Mouse (Mus musculus): ENCODE data around the gene Gpn1. TPM values are rescaled to one million over a fixed set of nuclear protein-coding genes. Genes with fewer than 3 reads are reported as not detected.

Gene Gpn1
- polyA plus RNA-seq (2015; fragmentation: Nextera tagmentation; extraction: Ambion mirVana) = 21.0 and 32.6 TPM in 2 replicates

GRCm38 (mm10) chr5:31494513-31495297, at the start of gene Gpn1:
TSS of gene Gpn1 (plus strand) at chr5:31494741.

GRCm38 (mm10) chr5:31451878-31452561, 42.5 kb upstream of the Gpn1 start, which contains the start of gene Zfp512:
TSS of gene Zfp512 (plus strand) at chr5:31452431.

GRCm38 (mm10) chr5:31485440-31485839, 9.1 kb upstream of the Gpn1 start, which contains the start of gene 4930548H24Rik:
TSS of gene 4930548H24Rik (plus strand) at chr5:31485740.

GRCm38 (mm10) chr5:31526354-31527116, 32.0 kb downstream of the Gpn1 start, which contains the start of gene Slc4a1ap:
TSS of gene Slc4a1ap (plus strand) at chr5:31526995.

GRCm38 (mm10) chr5:31527707-31528106, 33.2 kb downstream of the Gpn1 start, which contains the start of gene Supt7l:
TSS of gene Supt7l (minus strand) at chr5:31527807.

Other genes with a start within 250 kb of the Gpn1 start
- gene Krtcap3, start 243.1 kb upstream of the Gpn1 start, polyA plus RNA-seq (2015; fragmentation: Nextera tagmentation; extraction: Ambion mirVana) = 3.6 and 4.5 TPM in 2 replicates
- gene Ift172, start 203.6 kb upstream of the Gpn1 start, polyA plus RNA-seq (2015; fragmentation: Nextera tagmentation; extraction: Ambion mirVana) = 11.5 and 15.1 TPM in 2 replicates
- gene Fndc4, start 198.7 kb upstream of the Gpn1 start, polyA plus RNA-seq (2015; fragmentation: Nextera tagmentation; extraction: Ambion mirVana) = 14.4 and 20.9 TPM in 2 replicates
- gene Gckr, start 197.3 kb upstream of the Gpn1 start, polyA plus RNA-seq (2015; fragmentation: Nextera tagmentation; extraction: Ambion mirVana) = 1.1 and 1.9 TPM in 2 replicates
- gene Zfp512, start 42.3 kb upstream of the Gpn1 start, polyA plus RNA-seq (2015; fragmentation: Nextera tagmentation; extraction: Ambion mirVana) = 23.4 and 26.2 TPM in 2 replicates
- gene 4930548H24Rik, start 9.0 kb upstream of the Gpn1 start, polyA plus RNA-seq (2015; fragmentation: Nextera tagmentation; extraction: Ambion mirVana) = not detected in 2 replicates
- 16.7 and 22.3 TPM in 2 replicates for gene Slc4a1ap, start 32.3 kb downstream of the Gpn1 start, polyA plus RNA-seq (2015; fragmentation: Nextera tagmentation; extraction: Ambion mirVana)
- gene Supt7l, start 33.1 kb downstream of the Gpn1 start, polyA plus RNA-seq (2015; fragmentation: Nextera tagmentation; extraction: Ambion mirVana) = 12.0 and 17.2 TPM in 2 replicates
- gene Mrpl33, start 102.2 kb downstream of the Gpn1 start, polyA plus RNA-seq (2015; fragmentation: Nextera tagmentation; extraction: Ambion mirVana) = 909 and 1,351 TPM in 2 replicates
- gene Rbks, start 202.9 kb downstream of the Gpn1 start, polyA plus RNA-seq (2015; fragmentation: Nextera tagmentation; extraction: Ambion mirVana) = 8.3 and 10.6 TPM in 2 replicates
- 42.9 and 83.8 TPM in 2 replicates for gene Babam2, start 202.9 kb downstream of the Gpn1 start, polyA plus RNA-seq (2015; fragmentation: Nextera tagmentation; extraction: Ambion mirVana)

All from adrenal gland, postnatal 0 days (tissue).